Mouse (Mus musculus) liver, adult 2 months (tissue): Measurements from ENCODE around the gene Gsdma. TPM values are rescaled to one million over a fixed set of nuclear protein-coding genes. Genes with fewer than 3 reads are reported as not detected.

Experiments
- DNase-seq: peaks from one replicate; pipeline ENCODE4 v3.0.0-alpha.2; 2011; ENCODE audit warnings: low read depth, low spot score; ENCODE audit errors: extremely low read depth
- H3K27ac ChIP-seq: fragments of 200-500 bp; replicated peaks from 2 replicates; pipeline ENCODE4 v1.5.1; 2012; ENCODE audit warnings: low read depth, mild to moderate bottlenecking, control low read depth, inconsistent platforms, low read length; ENCODE audit not compliant: insufficient read depth
- H3K27me3 ChIP-seq: fragments of 200-500 bp; 2 replicates; pipeline ENCODE4 v1.6.1; 2012; ENCODE audit warnings: mild to moderate bottlenecking, moderate library complexity, low read length, inconsistent platforms; ENCODE audit not compliant: control insufficient read depth, insufficient read depth
- H3K36me3 ChIP-seq: fragments of 200-500 bp; 2 replicates; pipeline ENCODE4 v1.6.1; 2012; ENCODE audit warnings: low read length, inconsistent platforms; ENCODE audit not compliant: control insufficient read depth, insufficient read depth
- H3K4me1 ChIP-seq: fragments of 200-500 bp; 2 replicates; pipeline ENCODE4 v1.6.1; 2011; ENCODE audit warnings: low read length; ENCODE audit not compliant: control insufficient read depth, insufficient read depth
- H3K4me3 ChIP-seq: fragments of 200-500 bp; 2 replicates; pipeline ENCODE4 v1.5.1; 2011; ENCODE audit warnings: low read depth, mild to moderate bottlenecking, control low read depth, low read length, moderate library complexity; ENCODE audit not compliant: insufficient read depth
- H3K79me2 ChIP-seq: fragments of 200-500 bp; 2 replicates; pipeline ENCODE4 v1.6.1; 2012; ENCODE audit warnings: inconsistent platforms, mild to moderate bottlenecking, low read length, moderate library complexity; ENCODE audit not compliant: control insufficient read depth, insufficient read depth
- H3K9ac ChIP-seq: fragments of 200-500 bp; 2 replicates; pipeline ENCODE4 v1.6.1; 2012; ENCODE audit warnings: low read depth, mild to moderate bottlenecking, control low read depth, inconsistent platforms, low read length
- CTCF ChIP-seq: fragments of 200-500 bp; IDR thresholded peaks from 2 replicates; pipeline ENCODE4 v1.5.1; 2011; ENCODE audit warnings: low read depth, low read length, control low read depth
- POLR2A ChIP-seq: fragments of 200-500 bp; IDR thresholded peaks from 2 replicates; pipeline ENCODE4 v1.6.1; 2011; ENCODE audit warnings: low read length, control low read depth; ENCODE audit not compliant: insufficient read depth; ENCODE audit errors: extremely low read depth
- WGBS: fragments of 180-500 bp; shearing (Covaris S2); methylation state at CpG from one replicate; pipeline ENCODE4 v1.1.7; 2018; 5-methylcytosine and 5-hydroxymethylcytosine counted together
- polyA plus RNA-seq: library from polyadenylated mRNA; depleted of rRNA; stranded (reverse); fragments of >200 nt; gene quantifications from 2 replicates; pipeline ENCODE4 v1.2.3, GENCODE M21; 2012; rRNA removed
- total RNA-seq: library from RNA; depleted of rRNA; stranded (reverse); fragments of >200 nt; gene quantifications from 2 replicates; pipeline ENCODE4 v1.2.3, GENCODE M21; 2014; rRNA removed

Gsdma gene
- total and polyA plus RNA-seq, 2 experiments: not detected

- no peaks in the 10 kb centered on the region for H3K36me3 ChIP-seq
- TF ChIP-seq CTCF: no peak
- no peak for TF ChIP-seq POLR2A
- WGBS: 77% methylated on average over 7 of the region's 7 CpGs
Measured at GRCm38 (mm10) chr11:98723098-98723497, 58.9 kb downstream of the Gsdma start.

GRCm38 (mm10) chr11:98725926-98726506, 61.9 kb downstream of the Gsdma start:
- H3K4me1 ChIP-seq: peaks cover 6% of the 10 kb centered on the region; the same call in 1 of the 2 replicates
- H3K79me2 ChIP-seq: no peaks in the 10 kb centered on the region
- no peak overlapping the region for H3K4me3 ChIP-seq
- H3K27me3 ChIP-seq: no peaks in the 10 kb centered on the region
- no peaks in the 10 kb centered on the region for H3K36me3 ChIP-seq
- no peak overlapping the region for H3K27ac ChIP-seq
- H3K9ac ChIP-seq: no peak overlapping the region
- no peak for TF ChIP-seq POLR2A
- TF ChIP-seq CTCF: no peak
- WGBS: 80% methylated on average over 15 of the region's 15 CpGs
- DNase-seq: no peak

More at GRCm38 (mm10) chr11:98723098-98723497, 58.9 kb downstream of the Gsdma start:
- Histone ChIP-seq H3K4me1 (peaks cover 3% of the 10 kb centered on the region; the same call in 1 of the 2 replicates), H3K27ac (no peak overlapping the region), H3K4me3 (no peak overlapping the region), H3K79me2 (no peaks in the 10 kb centered on the region), H3K9ac (no peak overlapping the region), H3K27me3 (no peaks in the 10 kb centered on the region)
- no peak for DNase-seq

Other genes starting within 250 kb of the Gsdma start
- 62.8 and 64.1 TPM in 2 replicates for gene Mien1, start 225.4 kb upstream of the Gsdma start, total RNA-seq
- 75.0 and 101 TPM in 2 replicates for gene Mien1, start 225.4 kb upstream of the Gsdma start, polyA plus RNA-seq
- 58.2 and 84.8 TPM in 2 replicates for gene Grb7, start 218.0 kb upstream of the Gsdma start, total RNA-seq
- 134 and 136 TPM in 2 replicates for gene Grb7, start 218.0 kb upstream of the Gsdma start, polyA plus RNA-seq
- 0.37 and 0.60 TPM in 2 replicates for gene Ikzf3, start 118.3 kb upstream of the Gsdma start, total RNA-seq
- gene Ikzf3, start 118.3 kb upstream of the Gsdma start, polyA plus RNA-seq: 0.82 and 1.1 TPM in 2 replicates
- gene Zpbp2, start 113.3 kb upstream of the Gsdma start, total RNA-seq: 0.28 and 0.94 TPM in 2 replicates
- gene Zpbp2, start 113.3 kb upstream of the Gsdma start, polyA plus RNA-seq: 0.09 TPM in 1 of 2 replicates, not detected in the other
- 48.3 and 62.0 TPM in 2 replicates for gene Ormdl3, start 77.0 kb upstream of the Gsdma start, total RNA-seq
- 119 and 166 TPM in 2 replicates for gene Ormdl3, start 77.0 kb upstream of the Gsdma start, polyA plus RNA-seq
- not detected in 2 replicates for gene Lrrc3c, start 66.1 kb upstream of the Gsdma start, total RNA-seq
- gene Lrrc3c, start 66.1 kb upstream of the Gsdma start, polyA plus RNA-seq: not detected in 2 replicates
- not detected in 2 replicates for gene Gm12355, start 38.7 kb upstream of the Gsdma start, total RNA-seq
- not detected in 2 replicates for gene Gm12355, start 38.7 kb upstream of the Gsdma start, polyA plus RNA-seq
- not detected in 2 replicates for gene Gsdma3, start 38.0 kb upstream of the Gsdma start, total RNA-seq
- not detected in 2 replicates for gene Gsdma3, start 38.0 kb upstream of the Gsdma start, polyA plus RNA-seq
- not detected in 2 replicates for gene Gsdma2, start 17.6 kb upstream of the Gsdma start, total RNA-seq
- gene Gsdma2, start 17.6 kb upstream of the Gsdma start, polyA plus RNA-seq: not detected in 2 replicates
- gene Psmd3, start 18.2 kb downstream of the Gsdma start, total RNA-seq: 54.6 and 69.7 TPM in 2 replicates
- gene Psmd3, start 18.2 kb downstream of the Gsdma start, polyA plus RNA-seq: 158 TPM in 2 replicates
- not detected in 2 replicates for gene Csf3, start 36.9 kb downstream of the Gsdma start, total RNA-seq
- 0.07 TPM in 1 of 2 replicates, not detected in the other for gene Csf3, start 36.9 kb downstream of the Gsdma start, polyA plus RNA-seq
- gene Med24, start 65.1 kb downstream of the Gsdma start, total RNA-seq: 3.9 and 6.2 TPM in 2 replicates
- 16.2 and 23.2 TPM in 2 replicates for gene Med24, start 65.1 kb downstream of the Gsdma start, polyA plus RNA-seq
- 5.5 and 8.9 TPM in 2 replicates for gene Thra, start 76.3 kb downstream of the Gsdma start, total RNA-seq
- gene Thra, start 76.3 kb downstream of the Gsdma start, polyA plus RNA-seq: 13.6 and 14.9 TPM in 2 replicates
- gene Nr1d1, start 111.0 kb downstream of the Gsdma start, total RNA-seq: 19.0 and 45.4 TPM in 2 replicates
- gene Nr1d1, start 111.0 kb downstream of the Gsdma start, polyA plus RNA-seq: 75.4 and 106 TPM in 2 replicates
- gene Msl1, start 131.2 kb downstream of the Gsdma start, total RNA-seq: 15.5 and 17.7 TPM in 2 replicates
- gene Msl1, start 131.2 kb downstream of the Gsdma start, polyA plus RNA-seq: 17.0 and 17.2 TPM in 2 replicates
- gene Casc3, start 140.6 kb downstream of the Gsdma start, total RNA-seq: 3.6 and 6.6 TPM in 2 replicates
- 11.2 and 12.5 TPM in 2 replicates for gene Casc3, start 140.6 kb downstream of the Gsdma start, polyA plus RNA-seq
- gene Rapgefl1, start 172.4 kb downstream of the Gsdma start, total RNA-seq: 0.13 and 0.18 TPM in 2 replicates
- 1.4 and 1.9 TPM in 2 replicates for gene Rapgefl1, start 172.4 kb downstream of the Gsdma start, polyA plus RNA-seq
- gene Wipf2, start 199.3 kb downstream of the Gsdma start, total RNA-seq: 1.5 and 1.9 TPM in 2 replicates
- 3.1 TPM in 2 replicates for gene Wipf2, start 199.3 kb downstream of the Gsdma start, polyA plus RNA-seq
- gene Cdc6, start 243.4 kb downstream of the Gsdma start, total RNA-seq: 0.09 and 0.20 TPM in 2 replicates
- gene Cdc6, start 243.4 kb downstream of the Gsdma start, polyA plus RNA-seq: 0.07 TPM in 1 of 2 replicates, not detected in the other